Mouse (Mus musculus) heart, postnatal 14 days (tissue): ENCODE results near the gene Cenpm. TPM values are rescaled to one million over a fixed set of nuclear protein-coding genes. Genes with fewer than 3 reads are reported as not detected.

Experiments
- DNase-seq, 2 experiments: peaks; one replicate each; pipeline ENCODE4 v3.0.0; 2021 to 2022
- intact Hi-C: fragments of 180-260 bp; cut with DNase I; formaldehyde crosslinking; loops from one replicate; pipeline ENCODE4 v1.15.1; 2025
- microRNA-seq, 2 experiments: library from miRNA; unstranded; fragments of <30 nt; microRNA quantifications; one replicate each; pipeline ENCODE4 v1.2.0; 2021 to 2022
- total RNA-seq, 2 experiments: library from RNA; stranded (reverse); gene quantifications; 2 replicates each; pipeline ENCODE4 v1.2.3; 2021

Gene Cenpm
- total RNA-seq, 2 experiments from 2014 or later: 1.9 to 3.2 TPM

DNA sequence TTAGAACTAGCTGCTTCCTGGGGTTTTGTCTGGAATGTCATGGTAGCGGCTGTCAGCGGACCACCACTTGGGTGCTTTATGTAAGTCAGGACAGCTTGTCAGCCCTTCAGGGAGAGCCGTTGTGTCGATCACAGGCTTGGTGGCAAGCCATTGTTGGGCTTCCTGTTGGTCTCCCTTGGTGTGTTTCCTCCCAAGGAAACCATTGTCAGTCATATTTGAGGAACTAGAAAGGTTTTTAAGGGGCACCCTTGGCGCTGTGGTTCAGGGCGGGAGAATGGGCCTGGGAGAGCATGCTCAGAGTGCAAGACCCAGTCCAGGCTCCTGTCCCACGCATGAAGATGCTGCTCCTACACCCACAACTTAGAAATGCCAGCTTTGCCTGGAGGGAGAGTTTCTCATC is 46.2 kb downstream of the Cenpm start:
- DNase-seq: no peak
- intact Hi-C loops: no loop called here

DNA sequence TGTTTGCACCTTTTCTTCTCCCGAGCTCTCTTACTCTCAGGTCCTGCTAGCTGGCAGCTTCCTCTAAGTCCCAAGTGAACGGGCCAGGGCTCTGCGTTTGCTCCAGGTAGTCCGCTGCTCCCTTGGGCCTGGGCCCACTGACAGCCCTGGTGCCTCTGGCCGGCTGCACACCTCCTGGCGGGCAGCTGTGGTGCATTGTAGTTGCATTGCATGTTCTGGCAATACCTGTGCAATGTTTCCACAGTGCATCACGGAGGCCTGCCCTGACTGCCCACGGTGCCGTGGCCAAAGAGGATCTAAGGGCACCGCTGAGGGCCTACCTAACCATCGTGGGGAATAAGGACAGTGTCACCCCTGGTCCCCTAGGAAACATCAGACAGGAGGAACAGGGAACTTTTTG is 46.6 kb downstream of the Cenpm start:
- no peak for DNase-seq
- intact Hi-C loops: no loop called here

DNA sequence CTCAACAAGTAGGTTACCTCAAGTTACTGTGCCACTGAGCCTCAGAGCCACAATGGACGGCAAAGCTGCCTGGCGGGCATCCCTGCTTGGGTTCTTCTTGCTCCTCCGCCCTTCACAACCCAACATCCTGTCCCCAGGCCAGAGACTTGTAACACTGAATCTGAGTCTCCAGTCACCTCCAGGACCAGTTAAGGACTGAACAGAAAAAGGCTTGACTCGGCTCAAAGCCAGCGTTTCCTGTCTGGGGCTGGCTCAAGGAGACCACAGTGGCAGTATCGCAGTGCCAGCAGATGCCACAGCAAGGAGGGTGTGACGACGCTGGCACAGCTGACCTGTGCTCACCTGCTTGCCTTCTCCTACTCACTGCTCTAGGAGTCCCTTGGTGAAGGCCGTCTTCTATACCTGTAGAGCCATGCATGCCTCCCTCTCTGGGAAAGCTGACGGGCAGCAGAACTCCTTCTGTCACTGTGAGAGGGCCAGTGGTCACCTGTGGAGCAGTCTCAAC is 47.2 kb downstream of the Cenpm start:
- DNase-seq: no peak
- intact Hi-C loops: no loop called here

DNA sequence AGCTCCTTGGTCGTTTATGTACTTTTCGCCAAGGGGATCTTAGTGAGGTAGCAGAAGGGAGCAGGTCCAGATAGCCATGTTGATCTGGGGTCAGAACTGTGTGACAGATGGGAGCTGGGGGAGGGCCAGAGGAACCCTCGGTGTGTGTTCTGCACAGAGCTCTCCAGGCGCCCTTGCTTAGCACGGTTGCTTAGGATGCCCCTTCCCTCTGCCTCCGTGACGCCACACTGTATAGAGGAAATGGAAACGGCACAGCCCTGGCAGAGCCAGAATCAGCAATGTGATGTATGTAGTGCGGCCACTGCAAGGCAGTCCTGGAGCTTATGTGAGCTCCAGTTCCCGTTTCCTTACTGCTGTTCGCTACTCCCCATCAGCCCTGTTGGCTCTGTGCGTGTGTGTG is 48.2 kb downstream of the Cenpm start:
- DNase-seq: no peak
- intact Hi-C loops: no loop called here

DNA sequence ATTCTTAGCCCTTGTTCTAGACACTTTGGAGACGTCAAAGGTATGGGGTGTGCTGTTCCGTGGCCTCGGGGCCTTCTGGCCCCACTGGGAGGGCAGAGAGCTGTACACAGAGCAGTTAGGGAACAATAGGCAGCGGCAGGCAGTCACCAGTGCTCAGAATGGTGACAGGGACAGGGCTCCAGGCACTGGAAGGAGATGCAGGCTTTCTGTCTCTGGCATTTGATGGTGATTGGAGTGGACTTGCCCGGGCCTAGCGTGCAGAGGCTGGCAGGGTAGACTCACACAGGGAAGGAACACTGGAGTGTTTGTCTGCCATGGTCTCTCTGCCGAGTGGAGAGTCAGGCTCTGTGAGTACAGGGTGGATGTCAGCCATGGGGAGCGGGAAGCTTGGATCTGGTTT is 51.9 kb downstream of the Cenpm start:
- intact Hi-C loops: no loop called here
- no peak for DNase-seq

DNA sequence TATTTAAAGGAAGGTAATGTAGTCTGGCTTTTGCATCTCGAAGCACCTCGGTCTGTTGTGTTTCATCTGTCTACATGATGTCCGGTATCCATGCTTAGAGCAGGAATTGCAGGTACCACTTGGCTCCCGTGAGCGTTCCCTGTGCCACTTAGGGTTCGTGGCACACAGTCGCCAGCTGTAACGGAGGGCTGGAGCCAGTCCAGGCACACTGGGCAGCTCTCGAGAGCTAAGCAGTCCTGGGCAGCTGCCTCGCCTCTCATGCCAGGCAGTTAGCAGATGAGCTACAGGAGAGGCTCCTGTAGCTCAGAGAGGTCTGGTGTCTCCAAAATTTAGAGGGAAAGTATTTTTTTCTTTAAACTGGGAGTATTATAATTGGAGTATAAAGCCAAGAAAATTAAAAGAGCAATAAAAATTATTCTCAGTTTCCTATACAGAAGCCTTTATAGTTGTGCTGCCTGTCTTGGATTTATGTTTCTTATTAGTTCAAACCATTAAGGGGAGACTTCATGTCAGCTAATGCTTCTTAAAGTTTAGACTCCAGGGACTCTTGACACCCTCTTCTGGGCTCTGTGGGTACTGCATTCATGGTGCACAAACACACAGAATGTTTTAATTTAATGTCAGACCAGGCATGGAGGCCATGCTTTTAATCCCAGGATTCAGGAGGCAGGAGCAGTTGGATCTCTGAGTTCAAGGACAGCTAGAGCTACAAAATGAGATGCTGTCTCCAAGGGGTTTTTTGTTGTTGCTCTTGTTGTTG is 55.9 kb downstream of the Cenpm start:
- peak; percentile 50 to 60 for DNase-seq
- intact Hi-C loops: no loop called here

DNA sequence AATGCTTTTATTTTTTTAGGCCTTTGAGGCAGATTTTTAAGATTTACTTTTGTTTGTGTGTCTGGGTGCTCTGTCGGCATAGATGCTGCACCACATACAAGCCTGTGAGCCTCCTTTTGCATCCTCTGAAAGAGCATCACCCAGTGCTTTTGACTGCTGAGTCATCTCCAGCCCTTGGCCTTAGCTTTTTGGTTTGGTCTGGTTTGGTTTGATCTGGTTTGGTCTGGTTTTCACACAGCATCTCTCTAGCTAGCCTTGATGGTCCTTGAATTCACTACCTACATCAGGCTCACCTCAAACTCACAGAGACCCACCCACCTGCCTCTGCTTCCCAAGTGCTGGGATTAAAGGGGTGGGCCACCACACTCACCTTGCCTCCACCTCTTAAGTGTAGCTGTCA is 56.6 kb downstream of the Cenpm start:
- intact Hi-C loops: no loop called here
- no peak for DNase-seq

DNA sequence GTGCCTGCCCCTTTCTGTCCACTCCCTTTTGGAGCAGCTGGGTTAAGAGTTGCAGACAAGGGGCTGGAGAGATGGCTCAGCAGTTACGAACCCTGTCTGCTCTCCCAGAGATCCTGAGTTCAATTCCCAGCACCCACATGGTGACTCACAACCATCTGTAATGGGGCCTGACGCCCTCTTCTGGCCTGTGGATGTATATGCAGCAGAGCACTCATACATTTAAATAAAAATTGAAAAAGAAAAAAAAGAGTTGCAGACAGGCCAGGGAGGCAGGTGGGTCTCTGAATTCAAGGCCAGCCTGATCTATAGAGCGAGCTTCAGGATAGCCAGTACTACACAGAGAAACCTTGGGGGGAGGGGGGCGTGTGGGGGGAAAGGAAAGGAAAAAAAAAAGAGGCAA is 57.1 kb downstream of the Cenpm start:
- intact Hi-C loops: no loop called here
- no peak for DNase-seq

DNA sequence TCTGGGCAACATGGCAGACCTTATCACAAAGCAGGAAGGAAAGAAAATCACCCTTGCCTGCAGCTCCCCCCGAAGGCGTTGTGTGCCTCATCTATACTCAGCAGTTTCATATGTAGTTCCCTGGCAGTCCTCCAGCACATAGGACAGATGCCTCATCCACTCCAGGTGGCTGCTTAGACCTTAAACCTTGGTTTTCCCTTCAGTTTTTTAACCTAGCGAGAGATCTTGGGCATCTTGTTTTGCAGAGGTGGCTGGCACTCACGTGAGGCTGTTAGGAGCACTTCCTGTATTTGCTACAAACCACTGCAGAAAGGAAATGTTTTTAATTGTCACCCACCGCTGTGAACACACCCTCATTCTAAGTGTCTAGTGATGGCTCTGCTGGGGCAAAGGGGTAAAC is 57.6 kb downstream of the Cenpm start:
- no peak for DNase-seq
- intact Hi-C loops: no loop called here

DNA sequence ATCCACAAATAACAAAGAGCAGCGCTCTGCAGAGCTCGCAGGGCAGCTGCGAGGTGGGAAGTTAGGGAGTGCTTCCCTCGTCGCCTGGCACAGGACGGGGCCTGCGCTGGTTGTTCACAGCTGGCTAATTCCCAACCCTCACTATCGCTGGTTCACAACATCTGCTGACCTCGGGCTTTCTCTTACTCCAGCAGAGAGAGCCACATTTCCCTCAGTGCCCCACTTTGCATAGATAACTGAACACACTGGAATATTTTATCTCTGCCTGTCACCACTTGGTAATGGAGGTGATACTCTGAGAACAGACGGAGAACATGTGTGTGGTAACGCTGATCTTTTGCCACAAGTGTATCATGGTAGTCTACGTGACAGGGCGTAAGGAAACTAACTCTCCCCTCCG is 58.4 kb downstream of the Cenpm start:
- intact Hi-C loops: no loop called here
- peak; percentile 30 to 53 for DNase-seq

DNA sequence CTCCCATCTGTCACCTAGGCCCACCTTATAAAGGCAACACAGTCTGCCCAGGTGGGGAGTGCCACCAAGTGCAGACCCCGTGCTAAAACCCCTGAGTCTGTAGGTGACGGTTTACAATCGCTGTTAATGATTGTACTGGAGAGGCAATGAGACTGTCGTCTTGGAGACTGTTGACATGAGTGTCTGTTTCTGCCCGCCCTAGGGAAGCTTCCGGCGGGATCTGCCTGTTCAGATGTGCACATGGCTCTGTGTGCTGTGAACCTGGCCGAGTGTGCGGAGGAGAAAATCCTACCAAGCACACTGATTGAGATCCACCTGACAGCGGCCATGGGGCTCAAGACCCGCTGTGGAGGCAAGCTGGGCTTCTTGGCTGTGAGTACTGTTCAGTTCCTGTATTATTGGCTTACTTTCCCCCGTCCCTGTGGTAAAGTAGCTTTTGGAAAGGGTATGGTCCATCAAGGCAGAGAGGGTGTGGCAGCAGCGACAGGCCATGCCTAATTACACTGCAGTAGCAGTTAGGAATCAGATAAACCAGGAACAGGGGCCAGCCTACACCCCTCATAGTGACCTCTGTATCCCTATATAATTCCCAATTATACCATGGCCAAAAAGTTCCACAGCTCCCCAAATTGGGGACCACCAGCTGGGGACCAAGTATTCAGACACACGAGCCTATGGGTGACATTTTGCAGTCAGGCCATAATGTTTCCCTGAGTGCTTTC is 59.3 kb downstream of the Cenpm start:
- no peak for DNase-seq
- intact Hi-C loops: no loop called here

DNA sequence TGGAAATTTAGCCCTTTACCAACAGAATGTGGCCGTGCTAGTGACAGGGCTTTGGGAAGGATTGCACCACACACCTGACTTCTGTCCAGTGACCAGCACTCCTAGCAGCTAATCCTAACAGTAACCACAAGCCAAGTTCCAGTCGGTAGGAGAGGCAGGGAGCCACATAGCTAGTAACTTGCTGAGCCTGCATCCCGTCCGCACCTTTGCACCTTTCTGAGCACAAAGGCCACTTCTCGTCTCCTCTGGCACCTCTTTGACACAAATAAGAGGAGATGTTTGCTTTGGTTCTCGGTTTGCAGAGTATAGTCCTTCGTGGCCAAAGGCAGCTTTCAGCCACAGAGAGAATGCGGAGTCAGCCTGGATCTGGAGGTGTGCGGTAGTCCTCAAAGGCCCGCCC is 59.9 kb downstream of the Cenpm start:
- intact Hi-C loops: no loop called here
- DNase-seq: no peak

DNA sequence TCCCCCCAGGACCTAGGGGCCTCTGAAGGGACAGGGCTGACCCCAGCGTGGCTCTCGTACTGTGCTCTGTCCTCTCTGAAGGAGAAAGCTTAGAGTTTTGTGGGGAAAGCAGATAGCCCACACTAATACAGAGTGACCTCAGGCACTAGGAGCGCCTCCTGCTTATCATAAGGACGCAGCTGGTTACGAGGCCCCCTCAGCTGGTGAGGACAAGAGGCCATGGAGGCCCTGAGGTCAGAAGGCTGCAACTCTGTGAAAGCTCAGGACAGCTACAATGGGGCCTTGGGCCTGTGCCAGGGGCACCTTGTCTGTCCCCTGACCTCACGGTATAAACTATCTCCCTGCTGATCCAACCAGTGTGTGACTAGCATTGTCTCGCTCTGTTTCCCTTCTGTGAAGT is 60.4 kb downstream of the Cenpm start:
- intact Hi-C loops: no loop called here
- no peak for DNase-seq

Small RNAs within 50 kb of the gene (microRNA-seq; reads per million reads assigned to microRNA genes)
- 5.9 to 19.7 reads per million in 2 experiments for gene Mir33

Other genes with a start within 250 kb of the Cenpm start
- gene Desi1, start 210.9 kb downstream of the Cenpm start, total RNA-seq: 10 to 100 TPM; 22.6 to 27.9 TPM
- gene Snu13, start 197.2 kb downstream of the Cenpm start, total RNA-seq: 10 to 100 TPM; 48.6 to 53.8 TPM
- gene 4930407I10Rik, start 185.6 kb downstream of the Cenpm start, total RNA-seq: not detected
- gene Mei1, start 174.8 kb downstream of the Cenpm start, total RNA-seq: not detected
- gene Ccdc134, start 116.8 kb downstream of the Cenpm start, total RNA-seq: 1 to 10 TPM; 4.8 to 5.8 TPM
- gene Srebf2, start 97.6 kb downstream of the Cenpm start, total RNA-seq: 10 to 100 TPM; 18.7 to 22.6 TPM
- under 1 TPM; 0.14 to 0.34 TPM for gene Shisa8, start 31.9 kb downstream of the Cenpm start, total RNA-seq
- under 1 TPM; 0.24 TPM for gene Tnfrsf13c, start 20.4 kb downstream of the Cenpm start, total RNA-seq
- gene 1500009C09Rik, start 7.6 kb upstream of the Cenpm start, total RNA-seq: not detected
- under 1 TPM; 0.17 to 0.24 TPM for gene Sept3, start 30.1 kb upstream of the Cenpm start, total RNA-seq
- not detected for gene Wbp2nl, start 54.2 kb upstream of the Cenpm start, total RNA-seq
- gene Naga, start 94.2 kb upstream of the Cenpm start, total RNA-seq: 10 to 100 TPM; 28.9 to 33.4 TPM
- 1 to 10 TPM; 2.0 to 2.3 TPM for gene Pheta2, start 94.2 kb upstream of the Cenpm start, total RNA-seq
- gene Smdt1, start 94.2 kb upstream of the Cenpm start, total RNA-seq: 100 to 1,000 TPM; 197 to 205 TPM
- gene Ndufa6, start 109.6 kb upstream of the Cenpm start, total RNA-seq: 100 to 1,000 TPM; 577 to 610 TPM
- 10 to 100 TPM; 21.9 to 25.7 TPM for gene Cyp2d22, start 135.5 kb upstream of the Cenpm start, total RNA-seq
- gene Cyp2d11, start 149.3 kb upstream of the Cenpm start, total RNA-seq: not detected
- under 1 TPM in 1 of 2 experiments, not detected in 1; 0.43 TPM for gene Cyp2d10, start 162.4 kb upstream of the Cenpm start, total RNA-seq
- not detected for gene Cyp2d9, start 188.7 kb upstream of the Cenpm start, total RNA-seq